Mouse (Mus musculus) right cerebral cortex, postnatal 36 days (tissue): Measurements from ENCODE around the gene Prf1.

Source experiments
- DNase-seq, 2 experiments: peaks; one replicate each; pipeline ENCODE4 v3.0.0; 2022; ENCODE audit warnings: low spot score in 2 of 2, mixed read lengths in 1 of 2

The Prf1 gene

GRCm38 (mm10) chr10:61339216-61339615 lies 41.6 kb downstream of the Prf1 start:
- DNase-seq = no peak

- DNase-seq = no peak
Measured at GRCm38 (mm10) chr10:61340247-61340646, 42.6 kb downstream of the Prf1 start.

GRCm38 (mm10) chr10:61341045-61341444 lies 43.4 kb downstream of the Prf1 start:
- DNase-seq = no peak

GRCm38 (mm10) chr10:61341557-61341956 lies 43.9 kb downstream of the Prf1 start:
- DNase-seq = peak; percentile 50 to 72

- no peak for DNase-seq
Measured at GRCm38 (mm10) chr10:61342750-61343149, 45.1 kb downstream of the Prf1 start.

- peak; percentile 9 to 36 for DNase-seq
Measured at GRCm38 (mm10) chr10:61343950-61344349, 46.3 kb downstream of the Prf1 start.

- DNase-seq = no peak
Measured at GRCm38 (mm10) chr10:61345179-61345578, 47.5 kb downstream of the Prf1 start.

- DNase-seq = no peak
Measured at GRCm38 (mm10) chr10:61346374-61346773, 48.7 kb downstream of the Prf1 start.

- DNase-seq = no peak
Measured at GRCm38 (mm10) chr10:61351216-61351615, 53.6 kb downstream of the Prf1 start.
